Comparison of ENCODE assay signal across 7 mouse cellular contexts in the genomic region with DNA sequence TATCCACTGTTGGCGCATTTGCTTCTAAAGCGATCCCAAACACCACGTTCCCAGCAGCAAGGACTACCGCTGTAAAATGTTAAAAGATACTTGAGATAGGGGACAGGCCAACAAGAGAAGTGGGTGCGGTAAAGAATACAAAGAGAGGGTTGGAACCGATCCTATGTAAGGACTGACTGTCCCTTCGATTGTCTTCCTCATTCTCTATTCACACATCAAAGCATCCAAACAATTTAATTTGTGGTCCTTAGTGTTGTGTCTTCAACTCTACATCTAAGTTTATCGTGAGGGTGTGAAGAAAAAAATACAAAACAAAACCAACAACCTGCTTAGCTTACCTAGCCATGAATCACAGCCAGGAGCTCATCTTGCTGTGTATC. TPM values are rescaled to one million over a fixed set of nuclear protein-coding genes. Genes with fewer than 3 reads are reported as not detected.
DNase-seq lines count a peak whose midpoint lies in the region; ATAC-seq and TF ChIP-seq lines count a peak whose summit lies in the region.

No protein-coding gene starts in this region.

- no peaks in the 10 kb centered on the region for H3K36me3 ChIP-seq in lung, embryonic 15.5 days
- H3K36me3 ChIP-seq in limb, embryonic 10.5 days = peaks cover 16% of the 10 kb centered on the region

- TF ChIP-seq POLR2A in olfactory bulb, adult 2 months (IDR thresholded peaks at IDR 0.05; ENCODE audit: insufficient read depth, low read depth, low read length) = no peak

- H3K4me2 ChIP-seq in lung, embryonic 15.5 days = peak overlapping the region; percentile 84

- DNase-seq in lung, postnatal 14 days = no peak
- peak; percentile 3 for DNase-seq in fibroblast of lung, adult 2 months (ENCODE audit: low read depth)
- DNase-seq in limb, embryonic 10.5 days (ENCODE audit: low spot score) = no peak
- no peak for DNase-seq in cerebellum, adult 11-12 months
- DNase-seq in frontal cortex, adult 2 months (ENCODE audit: extremely low spot score in 1 of 2, low spot score in 1 of 2) = no peak

- no peak overlapping the region for H3K27ac ChIP-seq in lung, embryonic 15.5 days
- peak overlapping the region; percentile 97 for H3K27ac ChIP-seq in limb, embryonic 10.5 days
- H3K27ac ChIP-seq in olfactory bulb, adult 2 months (ENCODE audit: insufficient read depth, low read depth, low read length) = peak overlapping the region; percentile 75; the same call in 1 of the 2 replicates

- no peaks in the 10 kb centered on the region; the same call in 1 of the 2 replicates for H3K27me3 ChIP-seq in lung, embryonic 15.5 days
- peaks cover 17% of the 10 kb centered on the region for H3K27me3 ChIP-seq in limb, embryonic 10.5 days (ENCODE audit: low read depth, poor library complexity, severe bottlenecking)

- WGBS in lung, embryonic 15.5 days = 8% methylated on average over 8 of the region's 8 CpGs
- 21% methylated on average over 8 of the region's 8 CpGs for WGBS in limb, embryonic 10.5 days
- WGBS in olfactory bulb, adult 2 months = 8% methylated on average over 8 of the region's 8 CpGs

- no peak for TF ChIP-seq CTCF in olfactory bulb, adult 2 months (IDR thresholded peaks at IDR 0.05; ENCODE audit: insufficient read depth, low read depth, low read length)

- no peak for ATAC-seq in lung, embryonic 15.5 days (ENCODE audit: borderline replicate concordance, extremely low read depth, low FRiP score, low TSS enrichment)

- H3K4me3 ChIP-seq in lung, embryonic 15.5 days = peak overlapping the region; percentile 98
- peak overlapping the region; percentile 96 for H3K4me3 ChIP-seq in limb, embryonic 10.5 days
- H3K4me3 ChIP-seq in olfactory bulb, adult 2 months (ENCODE audit: insufficient read depth, low read depth, low read length) = peak overlapping the region; percentile 100

- H3K9me3 ChIP-seq in lung, embryonic 15.5 days = no peaks in the 10 kb centered on the region
- H3K9me3 ChIP-seq in limb, embryonic 10.5 days (replicated peaks) = no peaks in the 10 kb centered on the region

- peak overlapping the region; percentile 92 for H3K9ac ChIP-seq in lung, embryonic 15.5 days

- peaks cover 11% of the 10 kb centered on the region; the same call in 1 of the 2 replicates for H3K4me1 ChIP-seq in lung, embryonic 15.5 days
- peaks cover 14% of the 10 kb centered on the region for H3K4me1 ChIP-seq in limb, embryonic 10.5 days
- peaks cover 15% of the 10 kb centered on the region for H3K4me1 ChIP-seq in olfactory bulb, adult 2 months (ENCODE audit: control insufficient read depth, insufficient read depth, low read length)

RNA-seq across cellular contexts. Expression of a gene that starts 0.9 kb away (rescaled TPM):
- 51.0 and 53.5 TPM in 2 replicates for polyA plus RNA-seq in lung, embryonic 15.5 days (2015; fragmentation: Nextera tagmentation; extraction: Ambion mirVana)
- polyA plus RNA-seq in limb, embryonic 10.5 days (2016; fragmentation: Nextera tagmentation; extraction: Ambion mirVana) = 86.7 and 94.2 TPM in 2 replicates
- not detected in 2 replicates for polyA plus RNA-seq in olfactory bulb, adult 2 months (2012; ENCODE audit: insufficient read depth, insufficient read length, low replicate concordance, missing spikeins)
- polyA plus RNA-seq in frontal cortex, adult 2 months (2012; rRNA removed) = 96.7 and 106 TPM in 2 replicates

RNA-seq across cellular contexts. Expression of a gene that starts 46.0 kb away (rescaled TPM):
- 67.9 and 68.6 TPM in 2 replicates for polyA plus RNA-seq in lung, embryonic 15.5 days (2015; fragmentation: Nextera tagmentation; extraction: Ambion mirVana)
- 90.7 and 91.3 TPM in 2 replicates for polyA plus RNA-seq in limb, embryonic 10.5 days (2016; fragmentation: Nextera tagmentation; extraction: Ambion mirVana)
- polyA plus RNA-seq in olfactory bulb, adult 2 months (2012; ENCODE audit: insufficient read depth, insufficient read length, low replicate concordance, missing spikeins) = not detected in 2 replicates
- 24.5 and 25.2 TPM in 2 replicates for polyA plus RNA-seq in frontal cortex, adult 2 months (2012; rRNA removed)
